Mouse (Mus musculus): ENCODE measurements at regions not wholly inside any gene's neighbourhood (a gene's known extent, or its start where the extent isn't known, plus 50 kb on each side); places are given as distances from the start of the nearest gene placed in this dataset.

DNA sequence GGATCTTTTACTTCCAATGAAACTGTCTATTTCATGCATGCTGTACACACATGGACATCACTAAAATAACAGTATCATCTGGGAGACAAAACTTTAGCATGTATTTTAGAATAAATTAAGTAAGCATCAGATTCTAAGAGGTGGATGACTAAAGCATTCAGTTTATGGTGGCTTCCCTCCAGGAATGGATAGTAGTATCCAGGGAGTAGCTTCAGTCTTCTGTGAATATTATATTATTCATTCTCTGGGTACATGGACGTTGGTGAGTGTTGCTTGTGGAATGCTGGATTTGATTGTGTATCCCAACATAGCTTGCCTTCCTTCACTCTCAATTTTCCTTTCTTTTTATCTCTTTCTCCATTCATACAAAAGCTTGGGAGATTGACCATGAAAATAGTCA, 630.0 kb downstream of the Ppargc1a start:
- H3K27ac ChIP-seq (ENCODE audit: insufficient read depth, low read depth, low read length) = no peak overlapping the region
- DNase-seq = no peak
- WGBS = 55% methylated on average over 1 of the region's 1 CpGs

DNA sequence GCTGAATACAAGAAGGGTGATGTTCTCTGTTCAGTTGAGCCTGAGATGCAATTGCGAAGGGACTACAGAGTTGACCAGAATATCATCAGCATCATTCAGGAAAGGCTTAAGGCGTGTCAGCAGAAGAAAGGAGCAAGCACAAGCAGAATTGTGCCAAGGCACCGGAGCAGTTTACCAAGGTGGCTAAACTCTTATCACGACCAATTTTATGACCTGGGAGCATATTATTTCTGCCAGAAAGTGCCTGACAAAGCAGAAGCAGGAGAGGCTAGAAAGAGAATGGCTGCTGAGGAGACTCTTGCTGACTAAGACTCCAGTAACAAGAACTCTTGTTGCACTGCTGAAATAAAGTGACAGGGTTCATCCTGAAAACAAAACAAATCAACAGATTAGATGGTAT, 645.9 kb downstream of the Ppargc1a start:
- no peaks in the 10 kb centered on the region for H3K27me3 ChIP-seq (replicated peaks; ENCODE audit: control insufficient read depth, insufficient read depth, low read length)
- no peak overlapping the region for H3K27ac ChIP-seq (ENCODE audit: insufficient read depth, low read depth, low read length)
- no peaks in the 10 kb centered on the region for H3K4me1 ChIP-seq (ENCODE audit: control insufficient read depth, insufficient read depth, low read length)
- no peaks in the 10 kb centered on the region for H3K36me3 ChIP-seq (ENCODE audit: control insufficient read depth, insufficient read depth, low read length)
- WGBS = 75% methylated on average over 4 of the region's 4 CpGs
- DNase-seq = no peak
- H3K4me3 ChIP-seq (ENCODE audit: insufficient read depth, low read depth, low read length) = no peak overlapping the region
- TF ChIP-seq POLR2A (IDR thresholded peaks at IDR 0.05; ENCODE audit: low read depth, low read length) (no peak), CTCF (conservative IDR thresholded peaks at IDR 0.05; ENCODE audit: insufficient read depth, insufficient read length, low read depth, low read length) (no peak)

More for the DNA sequence above, 630.0 kb downstream of the Ppargc1a start:
- H3K27me3 ChIP-seq (replicated peaks; ENCODE audit: control insufficient read depth, insufficient read depth, low read length) = no peaks in the 10 kb centered on the region; the same call in 1 of the 2 replicates
- H3K4me1 ChIP-seq (ENCODE audit: control insufficient read depth, insufficient read depth, low read length) = no peaks in the 10 kb centered on the region
- H3K4me3 ChIP-seq (ENCODE audit: insufficient read depth, low read depth, low read length) = no peak overlapping the region
- TF ChIP-seq POLR2A (IDR thresholded peaks at IDR 0.05; ENCODE audit: low read depth, low read length) = no peak
- no peak for TF ChIP-seq CTCF (conservative IDR thresholded peaks at IDR 0.05; ENCODE audit: insufficient read depth, insufficient read length, low read depth, low read length)
- H3K36me3 ChIP-seq (ENCODE audit: control insufficient read depth, insufficient read depth, low read length) = no peaks in the 10 kb centered on the region

DNA sequence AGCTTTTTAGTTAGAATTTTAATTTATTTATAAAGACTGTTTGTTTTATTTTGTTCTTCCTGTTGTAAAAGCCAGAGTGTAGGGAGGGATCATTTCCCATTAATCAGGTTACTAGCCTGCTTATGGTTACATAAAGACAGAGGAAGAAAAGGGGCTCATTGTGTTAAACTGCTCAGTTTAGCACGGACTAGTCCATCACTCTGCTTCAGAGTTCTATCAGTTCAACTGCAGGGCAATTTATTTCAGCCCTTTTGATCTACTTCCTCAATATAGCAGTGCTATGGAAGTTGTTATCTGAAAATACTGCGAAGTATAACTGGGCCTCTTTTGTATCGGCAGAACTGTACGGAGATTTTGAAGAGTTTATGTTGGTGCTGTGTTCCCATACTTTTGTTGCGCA, 651.2 kb downstream of the Ppargc1a start:
- Histone ChIP-seq H3K27ac (ENCODE audit: insufficient read depth, low read depth, low read length) (no peak overlapping the region), H3K36me3 (ENCODE audit: control insufficient read depth, insufficient read depth, low read length) (no peaks in the 10 kb centered on the region), H3K4me3 (ENCODE audit: insufficient read depth, low read depth, low read length) (no peak overlapping the region), H3K27me3 (replicated peaks; ENCODE audit: control insufficient read depth, insufficient read depth, low read length) (no peaks in the 10 kb centered on the region), H3K4me1 (ENCODE audit: control insufficient read depth, insufficient read depth, low read length) (no peaks in the 10 kb centered on the region; the same call in 1 of the 2 replicates)
- TF ChIP-seq POLR2A (IDR thresholded peaks at IDR 0.05; ENCODE audit: low read depth, low read length) (no peak), CTCF (conservative IDR thresholded peaks at IDR 0.05; ENCODE audit: insufficient read depth, insufficient read length, low read depth, low read length) (no peak)
- 81% methylated on average over 5 of the region's 5 CpGs for WGBS
- no peak for DNase-seq

- no peak overlapping the region for H3K4me3 ChIP-seq (ENCODE audit: insufficient read depth, low read depth, low read length)
- peak; percentile 3 for DNase-seq
- no peaks in the 10 kb centered on the region for H3K27me3 ChIP-seq (replicated peaks; ENCODE audit: control insufficient read depth, insufficient read depth, low read length)
- TF ChIP-seq CTCF (conservative IDR thresholded peaks at IDR 0.05; ENCODE audit: insufficient read depth, insufficient read length, low read depth, low read length) = no peak
- no peak for TF ChIP-seq POLR2A (IDR thresholded peaks at IDR 0.05; ENCODE audit: low read depth, low read length)
- no peaks in the 10 kb centered on the region; the same call in 1 of the 2 replicates for H3K4me1 ChIP-seq (ENCODE audit: control insufficient read depth, insufficient read depth, low read length)
- WGBS = 26% methylated on average over 3 of the region's 3 CpGs
- no peak overlapping the region for H3K27ac ChIP-seq (ENCODE audit: insufficient read depth, low read depth, low read length)
- H3K36me3 ChIP-seq (ENCODE audit: control insufficient read depth, insufficient read depth, low read length) = no peaks in the 10 kb centered on the region
Observed at GRCm38 (mm10) chr5:50915176-50915792, 652.2 kb downstream of the Ppargc1a start.

GRCm38 (mm10) chr5:50904779-50905178, 662.7 kb downstream of the Ppargc1a start:
- TF ChIP-seq CTCF (conservative IDR thresholded peaks at IDR 0.05; ENCODE audit: insufficient read depth, insufficient read length, low read depth, low read length) (no peak), POLR2A (IDR thresholded peaks at IDR 0.05; ENCODE audit: low read depth, low read length) (no peak)
- peak; percentile 11 for DNase-seq
- 14% methylated on average over 1 of the region's 1 CpGs for WGBS
- Histone ChIP-seq H3K27me3 (replicated peaks; ENCODE audit: control insufficient read depth, insufficient read depth, low read length) (no peaks in the 10 kb centered on the region), H3K4me1 (ENCODE audit: control insufficient read depth, insufficient read depth, low read length) (no peaks in the 10 kb centered on the region), H3K36me3 (ENCODE audit: control insufficient read depth, insufficient read depth, low read length) (no peaks in the 10 kb centered on the region), H3K27ac (ENCODE audit: insufficient read depth, low read depth, low read length) (no peak overlapping the region), H3K4me3 (ENCODE audit: insufficient read depth, low read depth, low read length) (no peak overlapping the region)

All from kidney, adult 2 months (tissue).